Mouse (Mus musculus) myocyte (in vitro differentiated cells): Measurements from ENCODE around the gene Tmem145. TPM values are rescaled to one million over a fixed set of nuclear protein-coding genes. Genes with fewer than 3 reads are reported as not detected.

ENCODE experiments used
- H3K27me3 ChIP-seq: one replicate; pipeline ENCODE4 v1.6.1; 2011; ENCODE audit not compliant: control insufficient read depth, insufficient read depth, insufficient read length
- H3K36me3 ChIP-seq: one replicate; pipeline ENCODE4 v1.6.1; 2011; ENCODE audit not compliant: control insufficient read depth, insufficient read depth
- H3K4me2 ChIP-seq: one replicate; pipeline ENCODE4 v1.6.1; 2011; ENCODE audit warnings: low read depth, control low read depth
- H3K4me3 ChIP-seq: one replicate; pipeline ENCODE4 v1.5.1; 2011; ENCODE audit warnings: mild to moderate bottlenecking, control low read depth, moderate library complexity
- H3K79me2 ChIP-seq: one replicate; pipeline ENCODE4 v1.6.1; 2011; ENCODE audit not compliant: control insufficient read depth, insufficient read depth
- H3ac ChIP-seq: one replicate; pipeline ENCODE4 v1.6.1; 2011; ENCODE audit not compliant: control insufficient read depth, insufficient read length
- CEBPB ChIP-seq: IDR thresholded peaks from 2 replicates; pipeline ENCODE4 v1.6.1; 2011; ENCODE audit warnings: mild to moderate bottlenecking, moderate library complexity; ENCODE audit not compliant: poor library complexity, insufficient read depth, severe bottlenecking
- E2F4 ChIP-seq: IDR thresholded peaks from one replicate; pipeline ENCODE4 v1.6.1; 2011; ENCODE audit warnings: mild to moderate bottlenecking, control low read depth, moderate library complexity; ENCODE audit not compliant: insufficient read depth
- MAX ChIP-seq: IDR thresholded peaks from one replicate; pipeline ENCODE4 v1.6.1; 2011; ENCODE audit warnings: low read depth, mild to moderate bottlenecking, control low read depth
- MYOD1 ChIP-seq, 3 experiments: IDR thresholded peaks; one replicate each; pipeline ENCODE4 v1.6.1; 2011; ENCODE audit warnings: control low read depth in 2 of 3, low read depth in 2 of 3, mild to moderate bottlenecking in 2 of 3, moderate library complexity in 1 of 3; ENCODE audit not compliant: insufficient read length in 2 of 3, control insufficient read depth in 1 of 3
- MYOG ChIP-seq, 3 experiments: IDR thresholded peaks; one replicate each; pipeline ENCODE4 v1.6.1; 2011; ENCODE audit warnings: control low read depth in 2 of 3, low read depth in 2 of 3, mild to moderate bottlenecking in 2 of 3; ENCODE audit not compliant: insufficient read length in 2 of 3, control insufficient read depth in 1 of 3, insufficient read depth in 1 of 3
- POLR2A ChIP-seq: IDR thresholded peaks from one replicate; pipeline ENCODE4 v1.6.1; 2011; ENCODE audit warnings: low read depth, mild to moderate bottlenecking, control low read depth, moderate library complexity; ENCODE audit not compliant: insufficient read length
- POLR2AphosphoS2 ChIP-seq: IDR thresholded peaks from one replicate; pipeline ENCODE4 v1.6.1; 2011; ENCODE audit warnings: low read depth, control low read depth; ENCODE audit not compliant: insufficient read length
- REST ChIP-seq: IDR thresholded peaks from one replicate; pipeline ENCODE4 v1.6.1; 2011; ENCODE audit warnings: mild to moderate bottlenecking, control low read depth, moderate library complexity; ENCODE audit not compliant: insufficient read depth, insufficient read length
- SRF ChIP-seq: IDR thresholded peaks from one replicate; pipeline ENCODE4 v1.6.1; 2011; ENCODE audit warnings: low read depth; ENCODE audit not compliant: control insufficient read depth, insufficient read length
- TCF12 ChIP-seq: IDR thresholded peaks from one replicate; pipeline ENCODE4 v1.6.1; 2011; ENCODE audit warnings: mild to moderate bottlenecking, control low read depth; ENCODE audit not compliant: poor library complexity, insufficient read depth, severe bottlenecking
- TCF3 ChIP-seq: IDR thresholded peaks from one replicate; pipeline ENCODE4 v1.6.1; 2011; ENCODE audit warnings: low read depth, control low read depth; ENCODE audit not compliant: insufficient read length
- USF1 ChIP-seq: IDR thresholded peaks from one replicate; pipeline ENCODE4 v1.6.1; 2011; ENCODE audit warnings: low read depth, mild to moderate bottlenecking, control low read depth, moderate library complexity
- polyA plus RNA-seq: library from polyadenylated mRNA; unstranded; fragments of >200 nt; fragmentation: generic; extraction: Trizol; gene quantifications from one replicate; pipeline ENCODE4 v1.2.1, GENCODE M21; 2012; ENCODE audit warnings: missing spikeins

The Tmem145 gene
- polyA plus RNA-seq, 1 experiment: 0.02 TPM

- TF ChIP-seq CEBPB: no peak
- TF ChIP-seq E2F4: no peak
- TF ChIP-seq REST: no peak
- TF ChIP-seq MYOG (IDR thresholded peaks at IDR 0.05; ENCODE audit: control insufficient read depth in 1 of 3, insufficient read depth in 1 of 3, insufficient read length in 2 of 3, low read depth in 2 of 3): no peak
- TF ChIP-seq TCF3: no peak
- TF ChIP-seq POLR2AphosphoS2: no peak
- no peak for TF ChIP-seq USF1
- no peak for TF ChIP-seq POLR2A
- TF ChIP-seq MYOD1 (IDR thresholded peaks at IDR 0.05; ENCODE audit: control insufficient read depth in 1 of 3, insufficient read length in 2 of 3, low read depth in 2 of 3): no peak
- TF ChIP-seq SRF: no peak
- TF ChIP-seq TCF12: no peak
- no peak for TF ChIP-seq MAX
- H3K4me3 ChIP-seq: no peak overlapping the region
Measured at GRCm38 (mm10) chr7:25309425-25309824, 3.5 kb downstream of the Tmem145 start.

GRCm38 (mm10) chr7:25311193-25311592, 5.3 kb downstream of the Tmem145 start:
- no peaks in the 10 kb centered on the region for H3K36me3 ChIP-seq
- H3K79me2 ChIP-seq: no peaks in the 10 kb centered on the region
- H3K4me3 ChIP-seq: no peak overlapping the region
- TF ChIP-seq POLR2AphosphoS2: no peak
- no peak for TF ChIP-seq SRF
- TF ChIP-seq E2F4: no peak
- no peak for TF ChIP-seq TCF12
- no peak for TF ChIP-seq TCF3
- no peak for TF ChIP-seq POLR2A
- TF ChIP-seq CEBPB: no peak
- TF ChIP-seq MYOG (IDR thresholded peaks at IDR 0.05; ENCODE audit: control insufficient read depth in 1 of 3, insufficient read depth in 1 of 3, insufficient read length in 2 of 3, low read depth in 2 of 3): no peak
- TF ChIP-seq MAX: no peak
- no peak for TF ChIP-seq MYOD1 (IDR thresholded peaks at IDR 0.05; ENCODE audit: control insufficient read depth in 1 of 3, insufficient read length in 2 of 3, low read depth in 2 of 3)
- TF ChIP-seq REST: no peak
- TF ChIP-seq USF1: no peak
- H3ac ChIP-seq: no peak overlapping the region
- peaks cover 76% of the 10 kb centered on the region for H3K27me3 ChIP-seq
- no peak overlapping the region for H3K4me2 ChIP-seq

More at GRCm38 (mm10) chr7:25309425-25309824, 3.5 kb downstream of the Tmem145 start:
- H3K27me3 ChIP-seq: peaks cover 72% of the 10 kb centered on the region
- no peak overlapping the region for H3K4me2 ChIP-seq
- no peaks in the 10 kb centered on the region for H3K36me3 ChIP-seq
- H3ac ChIP-seq: no peak overlapping the region
- no peaks in the 10 kb centered on the region for H3K79me2 ChIP-seq

- H3K27me3 ChIP-seq: peaks cover 61% of the 10 kb centered on the region
- peaks cover 7% of the 10 kb centered on the region for H3K79me2 ChIP-seq
Measured at GRCm38 (mm10) chr7:25313325-25313724, 7.4 kb downstream of the Tmem145 start.

GRCm38 (mm10) chr7:25314606-25315305, 8.8 kb downstream of the Tmem145 start:
- Histone ChIP-seq H3K79me2 (peaks cover 14% of the 10 kb centered on the region), H3K27me3 (peaks cover 46% of the 10 kb centered on the region), H3K36me3 (no peaks in the 10 kb centered on the region), H3K4me2 (no peak overlapping the region), H3ac (peak overlapping the region; percentile 10), H3K4me3 (no peak overlapping the region)
- TF ChIP-seq REST (no peak), MYOD1 (IDR thresholded peaks at IDR 0.05; ENCODE audit: control insufficient read depth in 1 of 3, insufficient read length in 2 of 3, low read depth in 2 of 3) (no peak), TCF3 (no peak), CEBPB (no peak), TCF12 (no peak), E2F4 (no peak), MYOG (IDR thresholded peaks at IDR 0.05; ENCODE audit: control insufficient read depth in 1 of 3, insufficient read depth in 1 of 3, insufficient read length in 2 of 3, low read depth in 2 of 3) (no peak), USF1 (no peak)

More at GRCm38 (mm10) chr7:25313325-25313724, 7.4 kb downstream of the Tmem145 start:
- TF ChIP-seq E2F4: no peak
- no peak for TF ChIP-seq POLR2A
- Histone ChIP-seq H3K4me3 (no peak overlapping the region), H3K4me2 (no peak overlapping the region), H3K36me3 (no peaks in the 10 kb centered on the region), H3ac (no peak overlapping the region)

GRCm38 (mm10) chr7:25315306-25316041, 9.6 kb downstream of the Tmem145 start:
- peaks cover 46% of the 10 kb centered on the region for H3K27me3 ChIP-seq
- TF ChIP-seq USF1 (no peak), CEBPB (no peak), MYOG (IDR thresholded peaks at IDR 0.05; ENCODE audit: control insufficient read depth in 1 of 3, insufficient read depth in 1 of 3, insufficient read length in 2 of 3, low read depth in 2 of 3) (no peak), MAX (no peak), POLR2A (no peak), E2F4 (no peak), TCF3 (no peak), TCF12 (no peak), POLR2AphosphoS2 (no peak), SRF (no peak), REST (no peak), MYOD1 (IDR thresholded peaks at IDR 0.05; ENCODE audit: control insufficient read depth in 1 of 3, insufficient read length in 2 of 3, low read depth in 2 of 3) (no peak)

More at GRCm38 (mm10) chr7:25315306-25316041, 9.6 kb downstream of the Tmem145 start:
- Histone ChIP-seq H3K36me3 (no peaks in the 10 kb centered on the region), H3K4me2 (peak overlapping the region; percentile 67), H3ac (peak overlapping the region; percentile 10), H3K79me2 (peaks cover 14% of the 10 kb centered on the region), H3K4me3 (peak overlapping the region; percentile 64)
